Mouse (Mus musculus) gastrocnemius, postnatal 36 days (tissue): Measurements from ENCODE around the gene Pcsk7. TPM values are rescaled to one million over a fixed set of nuclear protein-coding genes. Genes with fewer than 3 reads are reported as not detected.
A peak's percentile ranks its signal among the peaks of the same experiment; 100 is the strongest.

Experiments
- DNase-seq, 2 experiments: peaks; one replicate each; pipeline ENCODE4 v3.0.0; 2022
- intact Hi-C: fragments of 180-260 bp; cut with DNase I; formaldehyde crosslinking; loops from one replicate; pipeline ENCODE4 v1.15.1; 2025
- total RNA-seq, 2 experiments: library from RNA; stranded (reverse); gene quantifications; 2 replicates each; pipeline ENCODE4 v1.2.3; 2021

Gene Pcsk7
- total RNA-seq, 2 experiments from 2014 or later = 9.4 to 10.5 TPM

- peak in 1 of 2 experiments; percentile 57 for DNase-seq
These were observed 30.6 kb downstream of the Pcsk7 start for GRCm38 (mm10) chr9:45936883-45937282.

GRCm38 (mm10) chr9:45938088-45938487 lies 31.8 kb downstream of the Pcsk7 start:
- intact Hi-C loops = no loop called here
- DNase-seq = no peak

More at GRCm38 (mm10) chr9:45936883-45937282, 30.6 kb downstream of the Pcsk7 start:
- intact Hi-C loops = loop anchor here (2.0 kb wide), 1 partner anchor 26 kb away; no protein-coding TSS in a partner anchor

DNA sequence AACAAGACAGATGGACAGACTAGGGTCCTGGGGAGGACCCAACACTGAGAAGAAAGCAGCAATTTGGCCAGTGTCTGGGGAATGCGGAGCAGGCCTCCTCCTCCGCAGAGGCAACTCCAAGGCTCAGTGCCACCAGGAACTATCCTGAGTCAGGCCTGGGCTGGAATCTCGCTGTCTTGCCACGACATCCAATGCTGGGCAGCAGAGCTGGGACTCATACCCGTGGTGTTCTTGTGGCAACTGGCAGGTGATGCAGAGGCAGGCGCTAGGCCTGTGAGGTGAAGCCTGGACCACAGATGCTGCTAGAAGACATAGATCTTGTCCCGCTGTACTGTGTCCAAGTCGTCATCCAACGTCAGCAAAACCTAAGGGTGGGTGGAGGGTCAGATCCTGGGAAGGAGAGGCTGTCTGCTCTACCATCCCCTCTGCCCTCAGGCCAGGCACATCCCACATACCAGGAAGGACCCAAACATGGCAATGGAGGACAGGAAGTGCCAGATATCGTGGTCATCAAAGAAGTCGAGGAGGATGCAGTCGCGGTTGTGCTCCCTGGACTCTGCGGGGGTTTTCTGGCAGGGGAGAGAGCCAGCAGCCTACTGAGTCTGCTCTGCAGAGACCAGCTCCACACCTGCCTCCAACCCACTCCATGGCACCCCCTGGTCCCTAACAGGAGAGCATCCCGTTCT lies 32.8 kb downstream of the Pcsk7 start:
- DNase-seq = no peak
- intact Hi-C loops = no loop called here

- intact Hi-C loops = no loop called here
- no peak for DNase-seq
These were observed 33.5 kb downstream of the Pcsk7 start for GRCm38 (mm10) chr9:45939794-45940193.

DNA sequence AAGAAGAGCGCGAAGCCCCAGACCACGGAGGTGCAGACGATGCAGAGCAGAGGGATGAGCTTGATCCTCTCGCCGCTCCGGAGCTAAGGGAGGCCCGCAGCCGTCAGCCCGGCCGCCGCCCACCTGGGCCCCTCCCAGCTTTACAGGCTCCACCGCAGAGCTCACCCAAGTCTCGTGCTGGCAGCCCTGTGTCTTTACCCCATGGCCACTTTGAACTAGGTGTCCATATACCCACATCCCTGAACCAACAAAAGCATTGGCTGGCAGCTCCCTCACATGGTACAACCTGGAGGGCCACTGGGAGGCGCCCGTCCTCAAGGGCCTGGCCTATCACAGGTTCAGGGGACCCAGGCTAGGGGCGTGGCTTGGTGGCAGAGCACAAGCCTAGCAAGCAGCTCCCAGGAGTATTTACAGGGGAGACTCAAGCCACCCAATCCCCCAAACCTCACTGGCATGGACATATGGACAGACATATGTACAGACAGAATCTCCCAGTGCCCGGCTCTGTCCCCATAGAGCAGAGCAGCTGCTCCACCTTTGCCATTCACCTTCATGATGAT lies 35.1 kb downstream of the Pcsk7 start:
- DNase-seq = no peak
- intact Hi-C loops = no loop called here

DNA sequence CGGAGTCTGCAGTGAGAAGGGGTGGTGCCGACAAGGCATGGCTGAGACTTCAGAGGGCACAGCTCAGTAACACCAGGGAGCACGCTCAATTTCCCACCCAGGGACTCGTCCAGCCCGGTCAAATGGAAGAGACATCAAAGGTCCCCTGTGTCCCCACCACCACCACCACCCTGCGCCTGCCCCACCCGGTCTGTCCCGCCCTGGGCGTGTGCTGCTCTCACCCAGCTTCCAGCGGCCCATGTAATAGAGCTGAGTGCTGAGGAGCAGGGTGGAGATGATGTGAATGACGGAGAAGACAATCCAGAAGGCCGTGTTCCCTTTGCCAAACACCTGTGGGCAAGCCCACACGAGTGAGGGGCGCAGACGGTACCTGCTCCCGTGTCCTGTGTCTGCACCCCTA lies 36.2 kb downstream of the Pcsk7 start:
- intact Hi-C loops = no loop called here
- DNase-seq = no peak

GRCm38 (mm10) chr9:45942916-45943315 lies 36.6 kb downstream of the Pcsk7 start:
- intact Hi-C loops = no loop called here
- no peak for DNase-seq

GRCm38 (mm10) chr9:45943628-45944505 lies 37.6 kb downstream of the Pcsk7 start:
- DNase-seq = no peak
- intact Hi-C loops = no loop called here

GRCm38 (mm10) chr9:45944506-45945400 lies 38.5 kb downstream of the Pcsk7 start:
- intact Hi-C loops = no loop called here
- DNase-seq = no peak

GRCm38 (mm10) chr9:45945721-45946120 lies 39.4 kb downstream of the Pcsk7 start:
- intact Hi-C loops = no loop called here
- no peak for DNase-seq

GRCm38 (mm10) chr9:45946182-45946871 lies 40.0 kb downstream of the Pcsk7 start:
- intact Hi-C loops = no loop called here
- no peak for DNase-seq

- intact Hi-C loops = no loop called here
- no peak for DNase-seq
These were observed 40.5 kb downstream of the Pcsk7 start for GRCm38 (mm10) chr9:45946872-45947183.

- no peak for DNase-seq
- intact Hi-C loops = no loop called here
These were observed 45.8 kb downstream of the Pcsk7 start for GRCm38 (mm10) chr9:45952057-45952456.

DNA sequence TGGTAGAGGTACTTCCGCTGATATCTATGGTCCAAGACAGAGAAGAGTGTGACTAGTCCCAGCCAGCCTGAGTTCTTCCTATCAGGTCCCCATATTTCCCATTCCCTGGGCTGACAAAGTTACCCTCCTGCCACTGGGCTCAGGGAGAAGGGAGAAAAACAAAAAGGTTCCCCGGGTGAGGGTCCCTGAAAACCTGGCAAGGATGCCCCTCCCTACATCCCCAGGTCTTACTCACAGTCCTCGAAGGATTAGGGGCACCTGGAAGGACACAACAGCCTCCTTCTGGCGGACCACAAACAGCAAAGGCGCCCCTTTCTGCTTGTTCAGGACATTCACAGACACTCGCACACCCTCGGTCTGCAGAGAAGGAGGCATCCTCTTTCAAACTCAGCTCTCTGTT lies 46.6 kb downstream of the Pcsk7 start:
- intact Hi-C loops = no loop called here
- DNase-seq = no peak

GRCm38 (mm10) chr9:45953511-45954293 lies 47.4 kb downstream of the Pcsk7 start:
- intact Hi-C loops = no loop called here
- no peak for DNase-seq

GRCm38 (mm10) chr9:45954294-45955106 lies 48.2 kb downstream of the Pcsk7 start:
- DNase-seq = peak in 1 of 2 experiments; percentile 60

DNA sequence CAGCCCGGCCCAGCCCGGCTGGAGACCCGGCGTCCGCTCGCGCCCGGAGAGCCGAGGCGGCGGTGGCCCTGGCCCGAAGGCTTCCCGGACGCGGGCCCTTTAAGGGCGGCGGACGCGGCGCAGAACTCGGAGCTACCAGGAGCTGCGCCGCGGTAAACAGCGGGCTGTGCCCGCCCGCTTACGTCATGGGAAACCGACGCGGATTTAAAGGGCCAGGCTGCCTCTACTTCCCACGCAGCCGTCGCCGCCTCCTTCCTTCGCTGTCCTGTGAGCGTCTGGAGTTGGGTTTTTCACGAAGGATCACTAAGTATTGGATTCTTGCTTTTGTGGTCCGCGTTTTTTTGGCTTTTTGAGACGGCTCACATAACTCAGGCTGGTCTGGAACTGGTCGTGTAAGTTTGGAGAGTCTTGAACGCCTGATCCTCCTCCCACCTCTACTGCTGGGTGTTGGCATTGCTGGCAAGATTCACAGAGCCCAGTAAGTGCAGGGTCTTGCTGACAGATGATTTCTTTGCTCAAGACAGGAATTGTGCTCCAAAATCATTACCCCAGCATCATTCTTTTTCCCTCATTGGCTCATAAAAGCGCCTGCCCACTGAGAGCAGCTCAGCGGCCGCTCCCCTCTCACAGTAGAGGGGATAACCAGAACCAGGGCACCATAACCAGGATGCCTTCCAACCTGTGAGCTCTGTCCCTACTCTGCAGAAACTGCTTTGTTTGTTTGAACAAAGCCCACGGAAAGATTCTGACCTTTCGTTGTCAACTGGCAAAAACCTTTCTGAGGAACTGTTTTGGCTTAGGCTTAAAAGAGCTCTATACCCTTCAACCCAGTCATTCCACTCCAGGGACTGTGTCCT lies 49.0 kb downstream of the Pcsk7 start, which contains the start of gene Sidt2:
Sidt2 (minus strand) TSS at position 152 of the 857 bp plus-strand sequence.
- intact Hi-C loops = no loop called here
- peak; percentile 79 to 85 for DNase-seq

More at GRCm38 (mm10) chr9:45954294-45955106, 48.2 kb downstream of the Pcsk7 start:
- intact Hi-C loops = no loop called here
